Mouse (Mus musculus): ENCODE results near the gene Ecsit.

Gene Ecsit

DNA sequence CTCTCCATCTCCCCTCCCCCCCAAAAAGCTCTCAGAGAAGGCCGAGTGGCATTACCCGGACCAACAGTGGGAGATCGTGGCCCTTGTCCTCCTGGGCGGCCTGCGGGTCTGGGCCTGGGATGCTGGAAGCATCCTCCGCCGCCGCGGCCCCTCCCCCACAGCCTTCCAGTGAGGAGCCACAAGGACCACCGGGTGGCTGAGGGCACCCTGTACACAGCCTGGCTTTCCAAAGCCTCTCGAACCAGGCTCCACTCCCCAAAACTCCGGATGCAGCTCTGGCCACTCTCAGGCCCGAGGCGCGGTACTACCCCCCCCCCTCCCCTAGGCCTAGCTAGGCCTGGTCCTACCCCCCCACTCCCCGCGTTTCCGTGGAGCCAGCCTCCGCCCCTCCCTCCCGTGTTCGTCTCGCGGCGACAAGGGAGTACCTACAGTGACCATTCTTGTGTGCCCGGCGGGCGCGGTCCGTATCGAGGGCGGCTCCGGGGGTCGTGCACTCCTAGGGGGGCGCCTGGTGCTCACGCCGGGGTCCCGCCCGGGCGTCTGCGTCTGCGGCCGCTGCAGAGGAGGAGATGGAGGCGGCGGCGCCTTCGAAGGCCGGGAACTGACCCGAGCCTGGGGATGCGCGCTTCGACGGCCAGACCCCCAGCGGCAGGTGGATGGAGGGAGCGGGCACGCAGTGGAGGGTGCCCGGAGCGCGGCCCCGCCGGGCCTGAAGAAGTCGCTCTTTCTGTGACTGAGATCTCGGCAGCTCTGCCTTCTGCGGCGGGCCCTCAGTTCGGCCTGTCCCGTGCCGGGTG, 33.9 kb downstream of the Ecsit start:
- DNase-seq (ENCODE audit: low spot score in 2 of 2): peak in 1 of 2 experiments; percentile 63

DNA sequence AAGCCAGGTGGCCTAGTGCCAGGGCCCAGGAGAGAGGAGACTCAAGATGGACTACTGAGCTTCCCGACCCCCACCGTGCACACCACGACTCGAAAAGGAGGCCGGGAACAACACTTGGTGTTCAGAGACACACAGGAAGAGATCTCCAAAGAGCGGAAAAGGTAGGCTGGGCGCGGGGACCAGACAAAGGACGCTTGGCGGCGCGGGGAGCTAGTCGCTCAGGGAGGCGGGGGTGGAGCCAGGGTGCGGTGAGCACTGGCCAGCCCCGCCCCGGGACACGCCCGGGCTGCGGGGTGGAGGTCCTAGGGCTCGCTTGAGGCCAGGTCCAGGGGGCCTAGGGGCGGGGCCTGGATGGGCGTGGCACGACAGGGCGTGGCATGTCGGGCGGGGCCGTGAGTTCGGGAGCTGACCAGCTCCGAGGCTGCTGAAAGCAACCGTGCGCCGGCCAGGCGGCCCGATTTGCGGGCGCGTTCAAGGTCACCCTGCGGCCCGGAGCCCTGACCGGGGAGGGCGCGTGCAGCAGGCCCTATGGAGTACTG, 34.8 kb downstream of the Ecsit start:
- peak; percentile 38 to 80 for DNase-seq (ENCODE audit: low spot score in 2 of 2)

DNA sequence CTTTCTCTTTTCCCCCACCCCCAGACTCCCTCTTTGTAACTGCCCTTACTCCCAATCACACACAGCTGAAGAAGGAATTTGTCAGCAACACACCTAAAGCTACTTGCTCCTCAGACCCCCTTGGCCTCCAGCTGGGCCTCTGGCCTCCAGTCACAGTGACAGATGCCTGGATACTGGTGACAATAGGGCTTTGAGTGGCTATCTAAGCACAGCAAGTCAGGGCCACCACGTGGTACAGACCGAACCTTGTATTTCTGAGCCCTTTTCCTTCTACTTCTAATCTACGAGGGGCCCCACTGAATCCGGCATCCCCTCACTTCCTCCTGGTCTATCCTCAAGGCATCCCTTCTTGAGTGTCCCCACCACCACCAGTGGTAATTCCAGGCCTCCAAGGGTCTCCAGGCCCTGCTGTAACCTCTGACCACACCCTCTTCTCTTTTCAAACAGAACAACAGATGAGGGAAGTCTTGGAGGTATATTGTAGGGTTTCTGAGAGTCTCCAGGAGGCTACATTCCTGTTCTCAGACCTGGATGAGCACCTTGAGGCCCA, 35.4 kb downstream of the Ecsit start:
- DNase-seq (ENCODE audit: low spot score in 2 of 2): peak in 1 of 2 experiments; percentile 53

DNA sequence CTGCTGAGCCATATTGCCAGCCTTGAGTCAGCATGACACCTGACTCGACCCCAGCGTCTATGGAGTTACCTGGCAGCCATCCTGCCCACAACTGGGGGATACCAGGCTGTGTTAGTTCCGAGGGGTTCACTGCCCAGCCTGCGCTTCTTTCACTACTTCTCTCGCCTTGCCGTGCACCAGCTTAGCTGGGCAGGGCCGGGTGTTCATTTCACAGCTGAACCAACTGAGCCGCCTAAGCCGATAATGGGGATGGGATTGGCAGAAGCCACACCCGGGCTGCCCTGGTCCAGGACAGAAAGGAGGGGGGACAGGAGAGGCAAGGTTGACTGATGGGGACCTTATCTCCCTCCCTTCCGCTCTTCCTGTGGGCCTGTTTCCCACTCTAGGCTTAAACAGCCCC, 35.9 kb downstream of the Ecsit start:
- DNase-seq (ENCODE audit: low spot score in 2 of 2): peak in 1 of 2 experiments; percentile 34

DNA sequence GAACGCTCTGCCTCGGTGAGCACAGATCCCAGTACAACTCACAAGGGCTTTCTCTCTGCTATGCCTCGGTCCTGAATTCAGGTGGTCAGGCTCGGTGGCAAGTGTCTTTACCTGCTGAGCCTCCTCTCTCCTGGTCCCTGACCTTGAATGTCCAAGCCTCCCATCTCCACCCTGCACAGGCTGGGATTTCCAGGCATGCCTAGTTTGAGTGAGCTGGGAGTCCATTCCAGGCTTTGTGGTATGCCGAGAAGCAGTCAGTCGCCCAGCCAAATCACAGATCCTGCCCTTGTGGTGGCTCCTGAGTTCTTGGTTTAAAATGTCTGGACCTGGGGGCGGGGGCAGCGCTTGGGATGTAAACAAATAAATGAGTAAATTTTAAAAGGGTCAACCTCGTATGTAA, 37.9 kb downstream of the Ecsit start:
- DNase-seq (ENCODE audit: low spot score in 2 of 2): no peak

DNA sequence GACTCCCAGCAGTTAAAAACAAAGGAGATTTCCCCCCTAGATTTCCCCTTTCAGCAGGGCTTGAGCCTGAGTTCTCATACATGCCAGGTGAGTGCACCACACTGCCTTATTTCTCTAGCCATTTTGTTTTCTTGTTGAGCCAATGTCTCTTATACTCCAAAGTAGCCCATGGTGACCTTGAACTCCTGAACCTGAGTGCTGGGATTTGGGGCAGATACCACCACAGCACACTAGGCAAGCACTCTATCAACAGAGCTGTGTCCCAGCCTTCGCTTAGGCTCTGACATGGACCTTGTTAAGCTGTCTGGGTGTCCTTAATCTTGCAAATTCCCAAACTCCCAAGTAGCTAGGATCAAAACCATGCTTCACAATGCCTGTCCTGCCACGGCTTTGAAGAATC, 43.4 kb downstream of the Ecsit start:
- no peak for DNase-seq (ENCODE audit: low spot score in 2 of 2)

DNA sequence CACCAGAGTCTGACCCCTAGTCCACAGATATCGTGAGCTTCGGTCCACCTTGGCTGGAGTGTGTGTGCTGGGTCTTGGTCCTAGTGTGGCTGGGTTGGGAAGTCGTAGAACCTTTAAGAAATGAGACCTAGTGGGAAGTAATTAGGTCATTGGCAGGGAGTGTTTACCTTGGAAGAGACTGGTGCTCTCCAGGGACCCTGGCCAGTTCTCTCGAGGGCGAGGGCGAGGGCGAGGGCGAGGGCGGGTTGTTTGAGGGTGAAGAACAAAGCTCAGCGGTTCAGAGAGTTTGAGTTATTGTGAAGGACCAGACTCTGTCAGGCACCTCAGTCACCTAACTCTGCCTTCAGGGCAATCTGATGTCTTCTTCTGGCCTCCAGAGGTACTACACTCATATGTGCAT, 47.4 kb downstream of the Ecsit start:
- DNase-seq (ENCODE audit: low spot score in 2 of 2): no peak

DNA sequence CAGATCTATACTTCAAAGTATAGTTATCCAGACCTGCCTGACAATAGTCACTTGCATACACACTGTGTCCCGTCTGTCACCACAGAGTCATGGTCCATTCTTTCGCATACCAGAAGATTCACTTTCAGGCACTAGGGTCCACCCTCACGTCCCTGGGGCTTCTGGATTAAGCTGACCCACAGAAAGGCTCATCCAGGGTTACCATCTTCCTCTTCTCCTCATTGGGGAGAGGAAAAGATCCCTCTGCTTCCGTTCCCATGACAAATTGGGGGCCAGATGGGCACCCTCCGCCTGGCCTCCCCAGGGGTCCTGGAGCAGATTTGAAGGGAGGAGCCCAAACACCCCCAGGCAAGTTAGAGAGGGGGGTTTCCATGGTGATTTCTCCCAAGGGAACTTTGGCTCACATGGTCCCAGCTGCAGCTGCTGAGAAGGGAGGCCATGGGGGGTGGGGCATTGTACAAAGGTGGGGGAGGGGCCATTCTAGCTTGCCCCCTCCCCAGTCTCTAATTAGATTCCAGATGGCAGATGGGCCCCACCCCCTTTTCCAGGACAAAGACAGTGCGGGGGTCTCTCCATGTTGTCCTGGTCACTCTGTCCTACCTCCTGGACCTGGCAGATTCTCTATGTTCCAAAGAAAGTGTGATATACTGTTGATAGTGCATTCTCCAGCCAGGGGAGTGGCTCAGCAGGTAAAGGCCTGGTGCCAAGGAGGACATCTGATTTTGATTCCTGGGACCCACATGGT, 49.8 kb downstream of the Ecsit start:
- DNase-seq (ENCODE audit: low spot score in 2 of 2): no peak

DNA sequence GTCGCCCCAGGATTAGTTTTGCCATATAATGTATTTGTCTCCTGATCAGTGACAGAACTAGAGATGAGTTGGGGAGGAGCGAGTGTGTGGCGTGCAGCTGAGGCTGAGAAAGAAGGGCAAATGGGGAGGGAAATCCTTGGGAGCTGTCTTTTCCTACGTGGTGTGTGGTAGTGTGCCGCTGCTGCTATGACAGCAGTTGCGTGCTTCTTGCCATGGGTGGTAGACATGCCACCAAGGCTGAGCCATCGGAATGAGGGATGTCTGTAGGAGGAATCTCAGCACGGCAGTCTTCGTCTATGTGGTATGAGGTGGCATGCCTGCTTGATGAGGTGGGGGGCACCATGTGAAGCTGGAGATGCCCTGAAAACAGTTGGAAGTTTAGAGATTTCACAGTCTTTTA, 54.9 kb downstream of the Ecsit start:
- no peak for DNase-seq (ENCODE audit: low spot score in 2 of 2)

DNA sequence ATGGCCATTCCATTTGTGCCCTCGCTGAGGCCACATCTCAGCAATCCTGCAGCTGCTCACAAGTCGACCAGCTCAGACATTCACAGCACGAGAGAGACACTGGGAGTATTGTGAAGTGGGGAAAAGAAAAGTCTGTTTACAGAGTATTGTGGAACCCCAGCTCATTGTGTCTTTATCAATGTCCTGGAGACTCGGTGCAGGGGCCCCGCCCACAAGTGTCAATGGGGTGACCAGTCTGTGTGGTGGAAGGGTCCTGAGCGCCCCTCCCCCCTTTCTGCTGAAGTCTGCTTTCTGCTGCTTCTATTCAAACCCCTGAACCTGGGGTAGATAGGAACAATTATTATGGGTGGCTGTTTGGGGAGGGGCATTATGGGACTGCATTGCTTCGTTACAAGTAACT, 56.8 kb downstream of the Ecsit start:
- DNase-seq (ENCODE audit: low spot score in 2 of 2): no peak

DNA sequence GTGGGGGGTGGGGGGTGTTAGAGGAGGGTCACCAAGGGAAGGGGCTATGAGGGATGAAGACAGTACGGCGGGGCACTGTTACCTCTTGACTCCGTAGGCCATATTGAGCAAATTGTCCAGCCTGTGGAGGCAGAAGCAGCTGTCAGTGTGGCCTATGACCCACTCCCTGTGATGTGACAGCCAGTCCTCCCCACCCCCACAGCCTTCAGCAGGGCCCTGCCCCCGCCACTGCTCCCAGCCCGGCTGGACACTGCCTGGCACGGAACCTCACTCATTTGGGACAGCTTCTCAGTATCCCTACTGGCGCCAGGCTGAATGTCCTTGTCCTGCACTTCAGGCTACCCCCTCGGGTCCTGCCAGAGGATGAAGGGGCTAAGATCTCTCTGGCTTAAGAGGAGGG, 60.6 kb downstream of the Ecsit start:
- no peak for DNase-seq (ENCODE audit: low spot score in 2 of 2)
